Mouse (Mus musculus): Measurements from ENCODE around the gene Cd9. TPM values are rescaled to one million over a fixed set of nuclear protein-coding genes. Genes with fewer than 3 reads are reported as not detected.

The Cd9 gene
- total and polyA plus RNA-seq, 3 experiments, result 12.1 to 27.5 (median 21.6) TPM

GRCm38 (mm10) chr6:125420458-125421063 is 74.0 kb downstream of the Cd9 start:
- H3K9me3 ChIP-seq (replicated peaks; ENCODE audit: low read length), result no peaks in the 10 kb centered on the region
- H3K4me1 ChIP-seq (ENCODE audit: control insufficient read depth in 1 of 2, insufficient read depth in 2 of 2), result peaks cover 7 to 8% of the 10 kb centered on the region in 2 experiments; a peak in 3 of 4 replicates
- no peak overlapping the region for H3K9ac ChIP-seq (ENCODE audit: insufficient read depth, low read depth)
- no peak for DNase-seq (ENCODE audit: extremely low read depth)
- no peaks in the 10 kb centered on the region for H3K36me3 ChIP-seq (replicated peaks in 1 of 2; ENCODE audit: control insufficient read depth in 1 of 2, insufficient read depth in 1 of 2, low read length in 1 of 2)
- no peak overlapping the region for H3K4me2 ChIP-seq (ENCODE audit: insufficient read depth, low read depth, poor library complexity, severe bottlenecking)
- in situ Hi-C loops (cut with MboI; ENCODE audit: low pct_ligation_motif_present, low pct_unique_long_range_greater_than_20kb, low sequenced_read_pairs), result loop anchor here (5.0 kb wide), 1 partner anchor 182 kb away; no protein-coding TSS in a partner anchor
- TF ChIP-seq EP300 (IDR thresholded peaks at IDR 0.05; ENCODE audit: low read length), result no peak
- TF ChIP-seq ZMIZ1 (IDR thresholded peaks at IDR 0.05; ENCODE audit: low read depth, low read length), result no peak
- no peak for TF ChIP-seq RCOR1 (conservative IDR thresholded peaks at IDR 0.05; ENCODE audit: low read depth, low read length)
- no peak for TF ChIP-seq CTCF (conservative IDR thresholded peaks at IDR 0.05 in 1 of 2, IDR thresholded peaks at IDR 0.05 in 1 of 2; ENCODE audit: low read depth in 2 of 2, low read length in 2 of 2)
- TF ChIP-seq TBP (conservative IDR thresholded peaks at IDR 0.05; ENCODE audit: low read depth, low read length), result no peak
- no peak for TF ChIP-seq SIN3A (IDR thresholded peaks at IDR 0.05; ENCODE audit: low read length)
- TF ChIP-seq UBTF (IDR thresholded peaks at IDR 0.05; ENCODE audit: low read depth, low read length), result no peak
- TF ChIP-seq ETS1 (conservative IDR thresholded peaks at IDR 0.05; ENCODE audit: low read depth, low read length), result no peak
- no peak for TF ChIP-seq POLR2A (IDR thresholded peaks at IDR 0.05; ENCODE audit: low read depth, low read length)
- no peak for TF ChIP-seq JUN (IDR thresholded peaks at IDR 0.05; ENCODE audit: insufficient read depth, low read depth, low read length)
- no peak for TF ChIP-seq NRF1 (IDR thresholded peaks at IDR 0.05; ENCODE audit: low read depth, low read length)
- TF ChIP-seq ZC3H11A (IDR thresholded peaks at IDR 0.05; ENCODE audit: low read depth, low read length), result no peak
- TF ChIP-seq HCFC1 (IDR thresholded peaks at IDR 0.05; ENCODE audit: low read depth, low read length), result no peak
- TF ChIP-seq MAFK (IDR thresholded peaks at IDR 0.05; ENCODE audit: insufficient replicate concordance, low read length), result no peak
- TF ChIP-seq SMC3 (IDR thresholded peaks at IDR 0.05; ENCODE audit: low read depth, low read length), result no peak
- TF ChIP-seq ZNF384 (IDR thresholded peaks at IDR 0.05; ENCODE audit: low read depth, low read length), result no peak
- TF ChIP-seq E2F4 (IDR thresholded peaks at IDR 0.05; ENCODE audit: insufficient replicate concordance, low read depth, low read length), result no peak
- no peak for TF ChIP-seq TCF12 (IDR thresholded peaks at IDR 0.05; ENCODE audit: low read depth, low read length)
- H3K27ac ChIP-seq (ENCODE audit: insufficient read depth, low read depth), result no peak overlapping the region
- no peaks in the 10 kb centered on the region for H3K79me2 ChIP-seq (replicated peaks; ENCODE audit: control insufficient read depth, extremely low read depth, insufficient read depth, poor library complexity, severe bottlenecking)
- no peak overlapping the region for H3K4me3 ChIP-seq (replicated peaks in 1 of 3; ENCODE audit: low read depth in 2 of 3, low read length in 2 of 3, poor library complexity in 1 of 3)
- H3K27me3 ChIP-seq (replicated peaks), result peaks cover 50% of the 10 kb centered on the region
- dilution Hi-C loops (cut with MboI; ENCODE audit: extremely low pct_ligation_motif_present, extremely low pct_unique_long_range_greater_than_20kb, low sequenced_read_pairs), result no loop called here

GRCm38 (mm10) chr6:125418744-125419143 is 75.8 kb downstream of the Cd9 start:
- no peaks in the 10 kb centered on the region for H3K79me2 ChIP-seq (replicated peaks; ENCODE audit: control insufficient read depth, extremely low read depth, insufficient read depth, poor library complexity, severe bottlenecking)
- H3K9ac ChIP-seq (ENCODE audit: insufficient read depth, low read depth), result no peak overlapping the region
- no peak overlapping the region for H3K27ac ChIP-seq (ENCODE audit: insufficient read depth, low read depth)
- H3K4me3 ChIP-seq (replicated peaks in 1 of 3; ENCODE audit: low read depth in 2 of 3, low read length in 2 of 3, poor library complexity in 1 of 3), result no peak overlapping the region
- peaks cover 58% of the 10 kb centered on the region for H3K27me3 ChIP-seq (replicated peaks)
- H3K4me2 ChIP-seq (ENCODE audit: insufficient read depth, low read depth, poor library complexity, severe bottlenecking), result 0 out of 2 replicates have a peak overlapping the region, but pooled peaks have one; percentile 1
- in situ Hi-C loops (cut with MboI; ENCODE audit: low pct_ligation_motif_present, low pct_unique_long_range_greater_than_20kb, low sequenced_read_pairs), result no loop called here
- peak; percentile 74 for DNase-seq (ENCODE audit: extremely low read depth)
- H3K36me3 ChIP-seq (replicated peaks in 1 of 2; ENCODE audit: control insufficient read depth in 1 of 2, insufficient read depth in 1 of 2, low read length in 1 of 2), result no peaks in the 10 kb centered on the region
- H3K4me1 ChIP-seq (ENCODE audit: control insufficient read depth in 1 of 2, insufficient read depth in 2 of 2), result peaks cover 3 to 6% of the 10 kb centered on the region in 2 experiments; a peak in 1 of 4 replicates
- dilution Hi-C loops (cut with MboI; ENCODE audit: extremely low pct_ligation_motif_present, extremely low pct_unique_long_range_greater_than_20kb, low sequenced_read_pairs), result no loop called here
- no peaks in the 10 kb centered on the region for H3K9me3 ChIP-seq (replicated peaks; ENCODE audit: low read length)
- TF ChIP-seq ZC3H11A (IDR thresholded peaks at IDR 0.05; ENCODE audit: low read depth, low read length) (peak; percentile 97), MYC (IDR thresholded peaks at IDR 0.05; ENCODE audit: low read depth, low read length) (no peak), SMC3 (IDR thresholded peaks at IDR 0.05; ENCODE audit: low read depth, low read length) (peak; percentile 97), RAD21 (IDR thresholded peaks at IDR 0.05; ENCODE audit: low read depth, low read length) (peak; percentile 97), CTCF (conservative IDR thresholded peaks at IDR 0.05 in 1 of 2, IDR thresholded peaks at IDR 0.05 in 1 of 2; ENCODE audit: low read depth in 2 of 2, low read length in 2 of 2) (peak; percentile 51 to 97)

Data from CH12.LX (cell line).